Mouse (Mus musculus) myocyte (in vitro differentiated cells): ENCODE data around the gene Cald1. TPM values are rescaled to one million over a fixed set of nuclear protein-coding genes. Genes with fewer than 3 reads are reported as not detected.

Experiments used
- H3K27me3 ChIP-seq: one replicate; pipeline ENCODE4 v1.6.1; 2011; ENCODE audit not compliant: control insufficient read depth, insufficient read depth, insufficient read length
- H3K36me3 ChIP-seq: one replicate; pipeline ENCODE4 v1.6.1; 2011; ENCODE audit not compliant: control insufficient read depth, insufficient read depth
- H3K4me2 ChIP-seq: one replicate; pipeline ENCODE4 v1.6.1; 2011; ENCODE audit warnings: low read depth, control low read depth
- H3K4me3 ChIP-seq: one replicate; pipeline ENCODE4 v1.5.1; 2011; ENCODE audit warnings: mild to moderate bottlenecking, control low read depth, moderate library complexity
- H3K79me2 ChIP-seq: one replicate; pipeline ENCODE4 v1.6.1; 2011; ENCODE audit not compliant: control insufficient read depth, insufficient read depth
- H3ac ChIP-seq: one replicate; pipeline ENCODE4 v1.6.1; 2011; ENCODE audit not compliant: control insufficient read depth, insufficient read length
- CEBPB ChIP-seq: IDR thresholded peaks from 2 replicates; pipeline ENCODE4 v1.6.1; 2011; ENCODE audit warnings: mild to moderate bottlenecking, moderate library complexity; ENCODE audit not compliant: poor library complexity, insufficient read depth, severe bottlenecking
- E2F4 ChIP-seq: IDR thresholded peaks from one replicate; pipeline ENCODE4 v1.6.1; 2011; ENCODE audit warnings: mild to moderate bottlenecking, control low read depth, moderate library complexity; ENCODE audit not compliant: insufficient read depth
- MAX ChIP-seq: IDR thresholded peaks from one replicate; pipeline ENCODE4 v1.6.1; 2011; ENCODE audit warnings: low read depth, mild to moderate bottlenecking, control low read depth
- MYOD1 ChIP-seq, 3 experiments: IDR thresholded peaks; one replicate each; pipeline ENCODE4 v1.6.1; 2011; ENCODE audit warnings: control low read depth in 2 of 3, low read depth in 2 of 3, mild to moderate bottlenecking in 2 of 3, moderate library complexity in 1 of 3; ENCODE audit not compliant: insufficient read length in 2 of 3, control insufficient read depth in 1 of 3
- MYOG ChIP-seq, 3 experiments: IDR thresholded peaks; one replicate each; pipeline ENCODE4 v1.6.1; 2011; ENCODE audit warnings: control low read depth in 2 of 3, low read depth in 2 of 3, mild to moderate bottlenecking in 2 of 3; ENCODE audit not compliant: insufficient read length in 2 of 3, control insufficient read depth in 1 of 3, insufficient read depth in 1 of 3
- POLR2A ChIP-seq: IDR thresholded peaks from one replicate; pipeline ENCODE4 v1.6.1; 2011; ENCODE audit warnings: low read depth, mild to moderate bottlenecking, control low read depth, moderate library complexity; ENCODE audit not compliant: insufficient read length
- POLR2AphosphoS2 ChIP-seq: IDR thresholded peaks from one replicate; pipeline ENCODE4 v1.6.1; 2011; ENCODE audit warnings: low read depth, control low read depth; ENCODE audit not compliant: insufficient read length
- REST ChIP-seq: IDR thresholded peaks from one replicate; pipeline ENCODE4 v1.6.1; 2011; ENCODE audit warnings: mild to moderate bottlenecking, control low read depth, moderate library complexity; ENCODE audit not compliant: insufficient read depth, insufficient read length
- SRF ChIP-seq: IDR thresholded peaks from one replicate; pipeline ENCODE4 v1.6.1; 2011; ENCODE audit warnings: low read depth; ENCODE audit not compliant: control insufficient read depth, insufficient read length
- TCF12 ChIP-seq: IDR thresholded peaks from one replicate; pipeline ENCODE4 v1.6.1; 2011; ENCODE audit warnings: mild to moderate bottlenecking, control low read depth; ENCODE audit not compliant: poor library complexity, insufficient read depth, severe bottlenecking
- TCF3 ChIP-seq: IDR thresholded peaks from one replicate; pipeline ENCODE4 v1.6.1; 2011; ENCODE audit warnings: low read depth, control low read depth; ENCODE audit not compliant: insufficient read length
- USF1 ChIP-seq: IDR thresholded peaks from one replicate; pipeline ENCODE4 v1.6.1; 2011; ENCODE audit warnings: low read depth, mild to moderate bottlenecking, control low read depth, moderate library complexity
- polyA plus RNA-seq: library from polyadenylated mRNA; unstranded; fragments of >200 nt; fragmentation: generic; extraction: Trizol; gene quantifications from one replicate; pipeline ENCODE4 v1.2.1, GENCODE M21; 2012; ENCODE audit warnings: missing spikeins

Cald1 gene
- polyA plus RNA-seq, 1 experiment, result 88.1 TPM

DNA sequence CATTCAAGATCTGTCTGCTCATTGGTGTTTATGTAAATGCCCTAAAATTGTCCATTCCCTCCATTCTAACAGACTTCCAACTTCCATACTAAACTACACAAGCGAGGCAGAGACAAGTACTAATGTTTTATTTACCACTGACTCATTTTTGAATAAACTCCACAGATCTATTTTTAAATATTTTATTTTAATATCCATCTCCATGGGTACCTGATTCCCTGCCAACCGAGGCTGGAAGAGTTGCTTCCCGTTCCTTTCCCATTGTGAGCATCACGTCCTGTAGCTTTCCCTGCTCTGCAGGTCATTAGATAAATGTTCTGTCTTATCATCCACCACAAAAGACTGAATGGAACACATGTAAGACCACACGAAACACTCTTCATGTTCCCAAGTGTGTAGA, 60.5 kb downstream of the Cald1 start:
- Histone ChIP-seq H3ac (no peak overlapping the region), H3K4me3 (no peak overlapping the region), H3K36me3 (peaks cover 14% of the 10 kb centered on the region), H3K79me2 (peaks cover 48% of the 10 kb centered on the region), H3K4me2 (no peak overlapping the region), H3K27me3 (no peaks in the 10 kb centered on the region)
- TF ChIP-seq POLR2AphosphoS2 (no peak), TCF3 (no peak), MAX (no peak), POLR2A (no peak), TCF12 (no peak), SRF (no peak), MYOD1 (IDR thresholded peaks at IDR 0.05; ENCODE audit: control insufficient read depth in 1 of 3, insufficient read length in 2 of 3, low read depth in 2 of 3) (no peak), REST (no peak), E2F4 (no peak), MYOG (IDR thresholded peaks at IDR 0.05; ENCODE audit: control insufficient read depth in 1 of 3, insufficient read depth in 1 of 3, insufficient read length in 2 of 3, low read depth in 2 of 3) (no peak), USF1 (no peak), CEBPB (no peak)

DNA sequence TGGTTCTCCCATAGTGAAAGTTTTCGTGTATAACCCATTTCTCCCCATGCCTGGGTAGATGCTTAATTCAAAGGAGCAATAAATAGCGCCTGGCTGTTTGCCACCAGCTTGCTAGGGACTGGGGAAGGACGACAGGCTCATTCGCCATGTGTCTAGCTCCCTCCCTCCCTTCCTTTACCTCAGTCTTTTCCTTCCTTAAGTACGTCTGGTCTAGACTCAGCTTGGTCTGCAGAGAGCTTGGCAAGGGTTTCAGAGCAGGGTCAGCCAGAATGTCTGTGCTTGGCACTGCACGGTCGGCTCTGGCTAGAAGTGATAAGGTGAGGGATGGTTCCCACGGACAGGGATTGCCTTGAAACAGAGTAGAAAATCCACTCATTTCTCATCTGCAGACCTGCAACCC, 62.4 kb downstream of the Cald1 start:
- no peak overlapping the region for H3K4me2 ChIP-seq
- no peak overlapping the region for H3K4me3 ChIP-seq
- peaks cover 49% of the 10 kb centered on the region for H3K79me2 ChIP-seq
- H3ac ChIP-seq, result no peak overlapping the region
- H3K27me3 ChIP-seq, result no peaks in the 10 kb centered on the region
- TF ChIP-seq POLR2AphosphoS2, result no peak
- TF ChIP-seq MYOG (IDR thresholded peaks at IDR 0.05; ENCODE audit: control insufficient read depth in 1 of 3, insufficient read depth in 1 of 3, insufficient read length in 2 of 3, low read depth in 2 of 3), result no peak
- no peak for TF ChIP-seq USF1
- TF ChIP-seq SRF, result no peak
- no peak for TF ChIP-seq CEBPB
- TF ChIP-seq MAX, result no peak
- TF ChIP-seq TCF12, result no peak
- no peak for TF ChIP-seq TCF3
- no peak for TF ChIP-seq E2F4
- no peak for TF ChIP-seq MYOD1 (IDR thresholded peaks at IDR 0.05; ENCODE audit: control insufficient read depth in 1 of 3, insufficient read length in 2 of 3, low read depth in 2 of 3)
- H3K36me3 ChIP-seq, result peaks cover 25% of the 10 kb centered on the region

DNA sequence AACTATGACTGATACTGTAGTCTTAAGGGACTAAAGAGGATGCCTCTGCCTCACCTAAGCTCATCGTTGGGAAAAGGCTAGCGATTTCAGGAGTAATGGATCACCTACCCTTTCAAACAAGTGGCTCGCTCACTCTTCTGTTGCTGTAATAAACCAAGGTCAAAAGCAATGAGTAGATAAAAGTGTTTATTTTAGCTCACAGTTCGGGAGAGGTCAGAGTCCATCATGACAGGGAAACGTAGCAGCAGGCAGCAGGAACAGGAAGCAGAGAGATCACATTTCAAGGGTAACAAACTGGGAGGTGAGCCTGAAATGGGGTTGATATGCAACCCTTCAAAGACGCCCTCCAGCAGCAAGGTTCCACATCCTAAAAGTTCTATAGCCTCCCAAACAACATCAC, 64.3 kb downstream of the Cald1 start:
- no peak for TF ChIP-seq USF1
- no peak for TF ChIP-seq POLR2A
- TF ChIP-seq CEBPB, result no peak
- TF ChIP-seq SRF, result no peak
- no peak for TF ChIP-seq REST
- Histone ChIP-seq H3K4me2 (no peak overlapping the region), H3K27me3 (no peaks in the 10 kb centered on the region), H3K79me2 (peaks cover 43% of the 10 kb centered on the region), H3K36me3 (peaks cover 25% of the 10 kb centered on the region), H3ac (no peak overlapping the region), H3K4me3 (no peak overlapping the region)

DNA sequence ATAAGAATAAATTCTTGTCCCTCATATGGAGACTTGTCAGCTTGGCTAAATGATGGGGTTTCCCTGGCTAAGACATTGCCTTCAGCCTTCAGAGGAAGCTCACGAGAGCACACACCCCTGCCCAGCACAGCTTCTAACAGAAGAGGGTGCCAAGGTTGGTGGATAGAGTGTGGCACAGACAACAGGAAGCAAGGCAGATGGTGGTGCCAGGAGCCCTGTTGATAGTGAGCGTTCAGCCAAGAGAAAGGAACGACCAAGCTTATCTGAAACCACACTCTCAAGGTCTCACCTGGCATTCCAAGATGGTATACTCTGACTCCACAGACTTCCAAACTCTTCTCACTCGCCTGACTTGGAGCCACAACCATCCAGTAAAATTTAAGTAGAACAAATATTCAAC, 66.0 kb downstream of the Cald1 start:
- H3K36me3 ChIP-seq, result peaks cover 28% of the 10 kb centered on the region
- no peak overlapping the region for H3K4me3 ChIP-seq
- no peak for TF ChIP-seq MYOG (IDR thresholded peaks at IDR 0.05; ENCODE audit: control insufficient read depth in 1 of 3, insufficient read depth in 1 of 3, insufficient read length in 2 of 3, low read depth in 2 of 3)
- TF ChIP-seq MAX, result no peak
- TF ChIP-seq POLR2A, result no peak
- TF ChIP-seq TCF12, result no peak
- TF ChIP-seq SRF, result no peak
- no peak for TF ChIP-seq E2F4
- TF ChIP-seq TCF3, result no peak
- no peak for TF ChIP-seq CEBPB
- no peak for TF ChIP-seq POLR2AphosphoS2
- TF ChIP-seq USF1, result no peak
- no peak for TF ChIP-seq REST
- no peak for TF ChIP-seq MYOD1 (IDR thresholded peaks at IDR 0.05; ENCODE audit: control insufficient read depth in 1 of 3, insufficient read length in 2 of 3, low read depth in 2 of 3)
- H3K27me3 ChIP-seq, result no peaks in the 10 kb centered on the region
- H3ac ChIP-seq, result no peak overlapping the region
- no peak overlapping the region for H3K4me2 ChIP-seq
- peaks cover 29% of the 10 kb centered on the region for H3K79me2 ChIP-seq

DNA sequence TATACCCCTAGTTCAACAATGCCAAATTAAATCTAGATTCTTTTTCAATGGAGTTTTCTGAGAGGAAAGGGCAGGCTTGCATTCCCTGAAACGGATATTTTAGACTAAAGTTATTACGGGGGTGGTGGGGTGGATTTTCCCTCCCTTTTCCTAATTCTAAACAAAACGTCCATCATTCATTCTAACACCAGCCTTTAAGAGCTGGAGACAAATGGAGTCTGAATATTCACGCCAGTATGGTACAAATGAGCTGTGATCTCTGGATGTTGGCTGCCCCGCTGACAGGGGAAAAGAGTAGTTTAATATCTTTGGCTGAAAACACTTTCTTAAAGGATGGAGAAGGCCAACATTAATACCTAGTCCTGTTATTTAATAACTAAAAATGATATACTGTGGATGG, 66.4 kb downstream of the Cald1 start:
- H3ac ChIP-seq, result no peak overlapping the region
- TF ChIP-seq TCF3 (no peak), USF1 (no peak), TCF12 (no peak), MYOD1 (IDR thresholded peaks at IDR 0.05; ENCODE audit: control insufficient read depth in 1 of 3, insufficient read length in 2 of 3, low read depth in 2 of 3) (no peak), MYOG (IDR thresholded peaks at IDR 0.05; ENCODE audit: control insufficient read depth in 1 of 3, insufficient read depth in 1 of 3, insufficient read length in 2 of 3, low read depth in 2 of 3) (no peak), MAX (no peak), POLR2AphosphoS2 (no peak), REST (no peak), E2F4 (no peak), SRF (no peak), CEBPB (no peak), POLR2A (no peak)
- H3K36me3 ChIP-seq, result peaks cover 28% of the 10 kb centered on the region
- H3K27me3 ChIP-seq, result no peaks in the 10 kb centered on the region
- H3K79me2 ChIP-seq, result peaks cover 30% of the 10 kb centered on the region
- no peak overlapping the region for H3K4me2 ChIP-seq
- no peak overlapping the region for H3K4me3 ChIP-seq
